Mouse (Mus musculus) bone marrow, adult 2 months (tissue): Measurements from ENCODE around the gene Psmc3ip.

Experiments used
- CTCF ChIP-seq: fragments of 200-500 bp; IDR thresholded peaks from 2 replicates; pipeline ENCODE4 v1.5.1; 2011; ENCODE audit warnings: low read length, control low read depth; ENCODE audit not compliant: control insufficient read depth, insufficient read depth
- POLR2A ChIP-seq: fragments of 200-500 bp; IDR thresholded peaks from 2 replicates; pipeline ENCODE4 v1.6.1; 2011; ENCODE audit warnings: low read depth, mild to moderate bottlenecking, control low read depth, low read length, borderline replicate concordance; ENCODE audit not compliant: control insufficient read depth

DNA sequence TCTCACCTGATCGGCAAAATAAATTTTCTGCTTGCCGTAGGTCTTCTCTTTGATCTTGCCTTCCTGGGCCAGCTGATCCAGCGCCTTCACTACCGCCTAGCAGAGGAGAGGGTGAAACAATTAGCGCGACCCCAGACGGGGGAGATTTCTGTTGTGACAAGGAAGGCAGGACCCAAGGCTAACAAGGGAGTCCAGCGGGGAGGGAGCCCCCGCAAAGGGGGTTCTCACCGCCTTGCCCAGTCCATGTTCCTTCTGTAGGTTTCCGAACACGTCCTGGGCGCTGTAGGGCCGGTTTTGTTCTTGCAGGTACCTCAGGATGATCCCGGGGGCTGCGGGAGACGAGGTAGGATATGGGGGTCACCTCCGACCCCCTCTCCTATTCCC, 314 bp downstream of the Psmc3ip start:
- TF ChIP-seq CTCF (no peak), POLR2A (no peak)
